Mouse (Mus musculus): ENCODE measurements around the gene Gm3625. TPM values are rescaled to one million over a fixed set of nuclear protein-coding genes. Genes with fewer than 3 reads are reported as not detected.

Gene Gm3625
- polyA plus RNA-seq, 1 experiment from 2014 or later, result not detected

- Histone ChIP-seq H3K9ac (no peak overlapping the region), H3K4me2 (peak overlapping the region; percentile 50), H3K27me3 (no peaks in the 10 kb centered on the region), H3K27ac (no peak overlapping the region), H3K36me3 (ENCODE audit: poor library complexity, severe bottlenecking) (no peaks in the 10 kb centered on the region), H3K9me3 (replicated peaks) (no peaks in the 10 kb centered on the region), H3K4me1 (no peaks in the 10 kb centered on the region), H3K4me3 (no peak overlapping the region)
- WGBS, result 26% methylated on average over 18 of the region's 18 CpGs
- peak; percentile 87 for ATAC-seq
Measured at GRCm38 (mm10) chr12:4548053-4549013, 44.4 kb downstream of the Gm3625 start.

GRCm38 (mm10) chr12:4547557-4547956 is 45.2 kb downstream of the Gm3625 start:
- H3K4me2 ChIP-seq, result no peak overlapping the region
- no peak overlapping the region for H3K9ac ChIP-seq
- H3K4me3 ChIP-seq, result no peak overlapping the region
- ATAC-seq, result peak; percentile 24; the same call in 1 of the 2 replicates
- no peaks in the 10 kb centered on the region for H3K27me3 ChIP-seq
- 66% methylated on average over 14 of the region's 14 CpGs for WGBS
- no peaks in the 10 kb centered on the region for H3K9me3 ChIP-seq (replicated peaks)
- H3K27ac ChIP-seq, result no peak overlapping the region
- no peaks in the 10 kb centered on the region for H3K4me1 ChIP-seq
- no peaks in the 10 kb centered on the region for H3K36me3 ChIP-seq (ENCODE audit: poor library complexity, severe bottlenecking)

GRCm38 (mm10) chr12:4546491-4546890 is 46.2 kb downstream of the Gm3625 start:
- 78% methylated on average over 5 of the region's 5 CpGs for WGBS
- no peaks in the 10 kb centered on the region for H3K9me3 ChIP-seq (replicated peaks)

GRCm38 (mm10) chr12:4545425-4545824 is 47.3 kb downstream of the Gm3625 start:
- Histone ChIP-seq H3K4me2 (no peak overlapping the region), H3K36me3 (ENCODE audit: poor library complexity, severe bottlenecking) (no peaks in the 10 kb centered on the region), H3K4me3 (no peak overlapping the region), H3K27me3 (no peaks in the 10 kb centered on the region), H3K9ac (no peak overlapping the region), H3K9me3 (replicated peaks) (no peaks in the 10 kb centered on the region), H3K27ac (no peak overlapping the region), H3K4me1 (no peaks in the 10 kb centered on the region)
- no peak for ATAC-seq

More at GRCm38 (mm10) chr12:4546491-4546890, 46.2 kb downstream of the Gm3625 start:
- Histone ChIP-seq H3K9ac (no peak overlapping the region), H3K4me2 (no peak overlapping the region), H3K36me3 (ENCODE audit: poor library complexity, severe bottlenecking) (no peaks in the 10 kb centered on the region), H3K4me1 (no peaks in the 10 kb centered on the region), H3K27me3 (no peaks in the 10 kb centered on the region), H3K27ac (no peak overlapping the region), H3K4me3 (no peak overlapping the region)
- ATAC-seq, result no peak

GRCm38 (mm10) chr12:4544400-4544919 is 48.3 kb downstream of the Gm3625 start:
- H3K4me2 ChIP-seq, result no peak overlapping the region
- no peaks in the 10 kb centered on the region for H3K4me1 ChIP-seq
- no peaks in the 10 kb centered on the region for H3K27me3 ChIP-seq
- no peak overlapping the region for H3K9ac ChIP-seq
- no peaks in the 10 kb centered on the region for H3K9me3 ChIP-seq (replicated peaks)
- H3K4me3 ChIP-seq, result no peak overlapping the region
- WGBS, result 94% methylated on average over 5 of the region's 5 CpGs
- no peak overlapping the region for H3K27ac ChIP-seq
- ATAC-seq, result no peak
- H3K36me3 ChIP-seq (ENCODE audit: poor library complexity, severe bottlenecking), result no peaks in the 10 kb centered on the region

Other genes with a start within 250 kb of the Gm3625 start
- gene Ncoa1, start 115.7 kb downstream of the Gm3625 start, polyA plus RNA-seq (2015; fragmentation: Nextera tagmentation; extraction: Ambion mirVana), result 12.7 and 13.6 TPM in 2 replicates
- gene Itsn2, start 289 bp downstream of the Gm3625 start, polyA plus RNA-seq (2015; fragmentation: Nextera tagmentation; extraction: Ambion mirVana), result 14.0 and 14.5 TPM in 2 replicates
- 0.53 and 0.67 TPM in 2 replicates for gene Fam228a, start 145.5 kb upstream of the Gm3625 start, polyA plus RNA-seq (2015; fragmentation: Nextera tagmentation; extraction: Ambion mirVana)
- 8.0 and 8.5 TPM in 2 replicates for gene Pfn4, start 176.1 kb upstream of the Gm3625 start, polyA plus RNA-seq (2015; fragmentation: Nextera tagmentation; extraction: Ambion mirVana)
- 4.3 and 4.7 TPM in 2 replicates for gene Fam228b, start 176.3 kb upstream of the Gm3625 start, polyA plus RNA-seq (2015; fragmentation: Nextera tagmentation; extraction: Ambion mirVana)
- gene Sf3b6, start 224.6 kb upstream of the Gm3625 start, polyA plus RNA-seq (2015; fragmentation: Nextera tagmentation; extraction: Ambion mirVana), result 310 and 345 TPM in 2 replicates
- 7.5 and 10.3 TPM in 2 replicates for gene Fkbp1b, start 248.7 kb upstream of the Gm3625 start, polyA plus RNA-seq (2015; fragmentation: Nextera tagmentation; extraction: Ambion mirVana)